Mouse (Mus musculus) intestine, postnatal 0 days (tissue): Measurements from ENCODE around the gene Eps15l1. TPM values are rescaled to one million over a fixed set of nuclear protein-coding genes. Genes with fewer than 3 reads are reported as not detected.

Experiments used
- ATAC-seq: fragments of 200-750 bp; cut with Nextera tagmentation; 2 replicates; pipeline ENCODE4 v1.8.0; 2017; ENCODE audit warnings: mild to moderate bottlenecking, moderate TSS enrichment, moderate library complexity
- H3K27ac ChIP-seq: fragments of 300-500 bp; sonication (generic); 2 replicates; pipeline ENCODE4 v1.5.1; 2014; ENCODE audit warnings: mild to moderate bottlenecking, low read depth, low read length, moderate library complexity
- H3K27me3 ChIP-seq: fragments of 300-500 bp; sonication (generic); replicated peaks from 2 replicates; pipeline ENCODE4 v1.6.1; 2014; ENCODE audit warnings: low read length, mixed read lengths; ENCODE audit not compliant: control insufficient read depth, insufficient read depth
- H3K36me3 ChIP-seq: fragments of 300-500 bp; sonication (generic); 2 replicates; pipeline ENCODE4 v1.6.1; 2014; ENCODE audit warnings: mild to moderate bottlenecking, moderate library complexity; ENCODE audit not compliant: control insufficient read depth, insufficient read depth
- H3K4me1 ChIP-seq: fragments of 300-500 bp; sonication (generic); replicated peaks from 2 replicates; pipeline ENCODE4 v1.6.1; 2014; ENCODE audit warnings: antibody characterized with exemption, low read length, mixed read lengths; ENCODE audit not compliant: control insufficient read depth, insufficient read depth
- H3K4me2 ChIP-seq: fragments of 300-500 bp; sonication (generic); replicated peaks from 2 replicates; pipeline ENCODE4 v1.6.1; 2014; ENCODE audit warnings: low read depth, mild to moderate bottlenecking, moderate library complexity
- H3K4me3 ChIP-seq: fragments of 300-500 bp; sonication (generic); 2 replicates; pipeline ENCODE4 v1.5.1; 2014; ENCODE audit warnings: low read depth, low read length
- H3K9ac ChIP-seq: fragments of 300-500 bp; sonication (generic); 2 replicates; pipeline ENCODE4 v1.6.1; 2014; ENCODE audit warnings: mild to moderate bottlenecking, low read depth, low read length
- H3K9me3 ChIP-seq: fragments of 300-500 bp; sonication (generic); 2 replicates; pipeline ENCODE4 v1.6.1; 2016; ENCODE audit warnings: mixed run types; ENCODE audit not compliant: control insufficient read depth
- CTCF ChIP-seq: sonication (generic); IDR thresholded peaks from 2 replicates; pipeline ENCODE4 v1.5.1; 2016; ENCODE audit warnings: low read depth, mild to moderate bottlenecking, control low read depth, antibody characterized with exemption, moderate library complexity
- WGBS: fragments of 180-500 bp; shearing (Covaris S2); extraction: QIAGEN DNeasy Blood & Tissue Kit; methylation state at CpG from one replicate; pipeline ENCODE4 v1.1.7; 2014; 5-methylcytosine and 5-hydroxymethylcytosine counted together
- polyA plus RNA-seq: library from polyadenylated mRNA; unstranded; fragments of >200 nt; fragmentation: Nextera tagmentation; extraction: Ambion mirVana; gene quantifications from 2 replicates; pipeline ENCODE4 v1.2.1, GENCODE M21; 2015

Gene Eps15l1
- polyA plus RNA-seq, 1 experiment from 2014 or later: 16.3 TPM

GRCm38 (mm10) chr8:72342556-72343300 is 78.5 kb downstream of the Eps15l1 start:
- Histone ChIP-seq H3K9ac (no peak overlapping the region), H3K27ac (no peak overlapping the region), H3K27me3 (no peaks in the 10 kb centered on the region), H3K9me3 (no peaks in the 10 kb centered on the region), H3K4me1 (no peaks in the 10 kb centered on the region), H3K4me3 (no peak overlapping the region), H3K4me2 (no peak overlapping the region), H3K36me3 (peaks cover 52% of the 10 kb centered on the region)
- ATAC-seq: no peak
- no peak for TF ChIP-seq CTCF
- WGBS: 95% methylated on average over 5 of the region's 5 CpGs

- Histone ChIP-seq H3K4me2 (no peak overlapping the region), H3K27ac (no peak overlapping the region), H3K27me3 (no peaks in the 10 kb centered on the region), H3K9ac (no peak overlapping the region), H3K4me1 (no peaks in the 10 kb centered on the region), H3K36me3 (peaks cover 42% of the 10 kb centered on the region), H3K4me3 (no peak overlapping the region), H3K9me3 (no peaks in the 10 kb centered on the region)
- TF ChIP-seq CTCF: no peak
- no peak for ATAC-seq
These were observed 84.2 kb downstream of the Eps15l1 start for GRCm38 (mm10) chr8:72337034-72337433.

DNA sequence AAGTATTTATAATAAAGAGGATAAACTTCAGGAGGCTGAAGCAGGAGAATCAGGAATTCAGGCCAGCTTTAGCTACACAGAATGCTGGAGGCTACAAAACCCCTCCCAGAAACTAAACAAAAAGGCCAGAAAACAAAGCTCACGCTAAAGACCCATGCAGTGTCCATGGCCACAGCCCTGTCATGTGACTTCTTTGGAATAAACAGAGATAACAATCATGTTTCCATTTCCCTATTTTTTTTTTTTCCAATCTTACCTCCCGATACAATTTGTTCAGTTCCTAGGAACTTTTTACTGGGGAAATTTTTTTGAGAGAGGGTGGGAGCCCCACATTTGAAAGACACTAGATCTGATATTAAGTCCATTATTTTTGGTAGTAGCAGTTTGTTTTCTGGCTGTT is 85.0 kb downstream of the Eps15l1 start:
- Histone ChIP-seq H3K4me3 (no peak overlapping the region), H3K27ac (no peak overlapping the region; the same call in 1 of the 2 replicates), H3K27me3 (no peaks in the 10 kb centered on the region), H3K9ac (no peak overlapping the region), H3K36me3 (peaks cover 38% of the 10 kb centered on the region), H3K9me3 (no peaks in the 10 kb centered on the region), H3K4me1 (no peaks in the 10 kb centered on the region), H3K4me2 (no peak overlapping the region)
- no peak for TF ChIP-seq CTCF
- 65% methylated on average over 2 of the region's 2 CpGs for WGBS
- no peak for ATAC-seq

DNA sequence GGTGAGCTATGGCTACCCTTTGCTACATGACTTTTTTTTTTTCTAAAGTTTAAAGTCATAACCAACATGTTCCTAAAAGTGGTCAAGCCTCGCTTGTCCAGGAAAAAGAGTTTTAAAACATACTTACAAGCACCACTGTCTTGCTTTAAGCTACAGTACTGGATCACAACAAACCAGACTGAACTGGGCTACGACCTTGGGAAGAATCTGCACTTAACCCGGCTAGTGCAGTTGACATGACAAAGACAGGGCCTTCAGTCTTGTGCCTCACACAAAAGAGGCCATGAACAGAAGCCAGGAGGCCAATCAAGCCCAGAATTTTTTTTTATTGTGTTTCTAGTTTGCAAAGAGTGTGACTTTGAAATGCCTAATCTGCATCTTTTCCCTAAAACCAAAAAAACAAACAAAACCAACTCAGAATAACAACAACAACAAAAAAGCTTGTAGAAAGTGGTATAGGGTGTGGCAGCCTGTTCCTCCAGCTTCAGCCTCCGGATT is 87.1 kb downstream of the Eps15l1 start:
- Histone ChIP-seq H3K9ac (no peak overlapping the region), H3K4me1 (no peaks in the 10 kb centered on the region), H3K4me3 (no peak overlapping the region), H3K27me3 (no peaks in the 10 kb centered on the region), H3K27ac (no peak overlapping the region), H3K9me3 (no peaks in the 10 kb centered on the region), H3K36me3 (peaks cover 27% of the 10 kb centered on the region), H3K4me2 (no peak overlapping the region)
- 84% methylated on average over 4 of the region's 4 CpGs for WGBS
- ATAC-seq: no peak
- no peak for TF ChIP-seq CTCF

DNA sequence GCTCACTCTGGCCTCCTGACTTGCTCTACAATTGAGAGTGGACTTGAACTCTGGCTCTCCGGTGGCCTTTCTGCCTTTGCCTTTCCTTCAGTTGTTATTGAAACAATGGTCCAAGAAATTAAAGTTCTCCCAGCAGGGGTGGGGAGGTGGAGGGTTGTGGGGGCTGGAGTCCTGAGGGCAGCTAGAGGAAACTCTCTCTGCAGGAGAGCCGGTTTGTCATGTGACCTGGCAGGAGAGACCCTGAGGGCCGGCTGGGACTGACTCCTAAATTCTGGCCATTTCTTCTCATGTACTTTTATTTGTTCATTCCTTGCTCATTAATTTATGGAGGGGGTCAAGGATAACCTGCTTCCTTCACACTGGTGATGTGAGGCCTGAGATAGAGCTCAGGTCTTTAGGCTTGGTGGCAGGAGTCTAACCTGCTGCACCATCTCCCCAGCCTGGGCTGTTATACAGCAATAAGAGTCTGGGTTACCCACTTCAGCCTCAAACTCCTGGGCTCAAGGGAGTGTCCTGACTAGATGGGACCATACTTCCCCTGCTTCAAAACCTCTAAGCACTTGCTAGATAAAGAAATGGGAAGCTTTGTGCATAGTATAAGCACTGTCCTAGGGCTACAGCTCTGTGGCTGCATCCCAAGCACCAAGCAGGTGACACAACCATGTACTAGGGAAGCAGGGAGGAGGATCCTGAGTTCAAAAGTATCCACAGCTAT is 87.7 kb downstream of the Eps15l1 start:
- no peaks in the 10 kb centered on the region for H3K4me1 ChIP-seq
- no peak overlapping the region for H3K4me3 ChIP-seq
- no peaks in the 10 kb centered on the region for H3K27me3 ChIP-seq
- ATAC-seq: no peak
- H3K27ac ChIP-seq: no peak overlapping the region
- H3K9me3 ChIP-seq: no peaks in the 10 kb centered on the region
- H3K9ac ChIP-seq: no peak overlapping the region
- no peak for TF ChIP-seq CTCF
- peaks cover 22% of the 10 kb centered on the region for H3K36me3 ChIP-seq
- 60% methylated on average over 3 of the region's 3 CpGs for WGBS
- H3K4me2 ChIP-seq: no peak overlapping the region

DNA sequence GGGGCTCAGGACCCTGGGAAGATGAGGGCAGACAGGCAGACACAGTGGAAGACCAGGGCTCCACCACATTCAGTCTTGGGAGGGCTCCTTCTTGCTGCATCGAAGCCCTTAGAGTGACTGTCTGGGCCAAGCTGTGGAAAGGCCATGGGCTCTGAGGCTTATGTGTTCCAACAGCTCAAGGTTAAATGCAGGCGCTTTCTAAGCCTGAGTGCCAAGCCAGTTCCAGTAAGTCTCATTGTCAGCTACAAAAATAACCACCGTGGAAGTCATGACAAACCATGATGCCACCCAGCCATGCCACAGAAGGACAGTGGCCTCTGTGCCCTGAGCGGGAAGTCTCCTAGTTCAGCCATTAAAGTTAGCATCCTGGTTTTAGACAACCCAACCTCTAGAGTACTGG is 89.6 kb downstream of the Eps15l1 start:
- WGBS: 89% methylated on average over 4 of the region's 4 CpGs
- TF ChIP-seq CTCF: no peak
- no peak overlapping the region for H3K27ac ChIP-seq

More for the DNA sequence above, 89.6 kb downstream of the Eps15l1 start:
- Histone ChIP-seq H3K4me2 (no peak overlapping the region), H3K9me3 (no peaks in the 10 kb centered on the region), H3K9ac (no peak overlapping the region), H3K4me3 (no peak overlapping the region), H3K27me3 (no peaks in the 10 kb centered on the region), H3K36me3 (peaks cover 10% of the 10 kb centered on the region), H3K4me1 (no peaks in the 10 kb centered on the region)
- no peak for ATAC-seq
